Mouse (Mus musculus) spleen, adult 2 months (tissue): ENCODE results near the gene Ttc6. TPM values are rescaled to one million over a fixed set of nuclear protein-coding genes. Genes with fewer than 3 reads are reported as not detected.

Source experiments
- DNase-seq, 2 experiments: peaks; one replicate each; pipeline versions ENCODE4 v3.0.0 to v3.0.0-alpha.2; 2012 to 2021; ENCODE audit warnings: low spot score in 2 of 2, low read depth in 1 of 2
- H3K27ac ChIP-seq: fragments of 200-500 bp; 2 replicates; pipeline ENCODE4 v1.5.1; 2012; ENCODE audit warnings: low read length, inconsistent platforms; ENCODE audit not compliant: insufficient read depth
- H3K27me3 ChIP-seq: fragments of 200-500 bp; 2 replicates; pipeline ENCODE4 v1.6.1; 2012; ENCODE audit warnings: mild to moderate bottlenecking, moderate library complexity, low read length, inconsistent platforms; ENCODE audit not compliant: control insufficient read depth, insufficient read depth
- H3K36me3 ChIP-seq: fragments of 200-500 bp; 2 replicates; pipeline ENCODE4 v1.6.1; 2012; ENCODE audit warnings: mild to moderate bottlenecking, low read length, inconsistent platforms; ENCODE audit not compliant: control insufficient read depth, insufficient read depth
- H3K4me1 ChIP-seq: fragments of 200-500 bp; 2 replicates; pipeline ENCODE4 v1.6.1; 2011; ENCODE audit warnings: inconsistent platforms; ENCODE audit not compliant: control insufficient read depth, insufficient read depth, insufficient read length
- H3K4me3 ChIP-seq: fragments of 200-500 bp; 2 replicates; pipeline ENCODE4 v1.5.1; 2011; ENCODE audit warnings: mild to moderate bottlenecking, inconsistent platforms; ENCODE audit not compliant: insufficient read depth, insufficient read length; ENCODE audit errors: extremely low read depth
- CTCF ChIP-seq: fragments of 200-500 bp; IDR thresholded peaks from 2 replicates; pipeline ENCODE4 v1.5.1; 2011; ENCODE audit warnings: mild to moderate bottlenecking, inconsistent platforms; ENCODE audit not compliant: insufficient read depth, insufficient read length, insufficient replicate concordance; ENCODE audit errors: extremely low read depth
- POLR2A ChIP-seq: fragments of 200-500 bp; IDR thresholded peaks from 2 replicates; pipeline ENCODE4 v1.6.1; 2011; ENCODE audit warnings: low read depth, low read length, inconsistent platforms
- WGBS: fragments of 180-500 bp; shearing (Covaris S2); methylation state at CpG from one replicate; pipeline ENCODE4 v1.1.7; 2018; 5-methylcytosine and 5-hydroxymethylcytosine counted together
- polyA plus RNA-seq: library from polyadenylated mRNA; depleted of rRNA; stranded (reverse); fragments of >200 nt; gene quantifications from 2 replicates; pipeline ENCODE4 v1.2.3, GENCODE M21; 2012

Gene Ttc6
- polyA plus RNA-seq, 1 experiment: 0.04 TPM

- Histone ChIP-seq H3K27ac (no peak overlapping the region), H3K27me3 (peaks cover 28% of the 10 kb centered on the region), H3K4me3 (no peak overlapping the region), H3K36me3 (no peaks in the 10 kb centered on the region), H3K4me1 (peaks cover 6% of the 10 kb centered on the region; the same call in 1 of the 2 replicates)
- TF ChIP-seq CTCF (no peak), POLR2A (no peak)
- 9% methylated on average over 25 of the region's 25 CpGs for WGBS
- no peak for DNase-seq
Measured at GRCm38 (mm10) chr12:57536056-57536908, 27.6 kb upstream of the Ttc6 start.

- Histone ChIP-seq H3K4me1 (peaks cover 6% of the 10 kb centered on the region; the same call in 1 of the 2 replicates), H3K27me3 (peaks cover 30% of the 10 kb centered on the region), H3K4me3 (no peak overlapping the region), H3K27ac (no peak overlapping the region), H3K36me3 (no peaks in the 10 kb centered on the region)
- no peak for TF ChIP-seq CTCF
- TF ChIP-seq POLR2A: no peak
- DNase-seq: no peak
- WGBS: 12% methylated on average over 11 of the region's 11 CpGs
Measured at GRCm38 (mm10) chr12:57536909-57537670, 26.8 kb upstream of the Ttc6 start.

- TF ChIP-seq POLR2A (no peak), CTCF (no peak)
- peaks cover 39% of the 10 kb centered on the region for H3K27me3 ChIP-seq
- peaks cover 8% of the 10 kb centered on the region; the same call in 1 of the 2 replicates for H3K4me1 ChIP-seq
- no peaks in the 10 kb centered on the region for H3K36me3 ChIP-seq
- no peak for DNase-seq
- no peak overlapping the region for H3K27ac ChIP-seq
- 6% methylated on average over 21 of the region's 21 CpGs for WGBS
- no peak overlapping the region for H3K4me3 ChIP-seq
Measured at GRCm38 (mm10) chr12:57537791-57538587, 25.9 kb upstream of the Ttc6 start.

- peaks cover 46% of the 10 kb centered on the region for H3K27me3 ChIP-seq
- H3K4me1 ChIP-seq: peaks cover 8% of the 10 kb centered on the region
- no peak for TF ChIP-seq POLR2A
- no peaks in the 10 kb centered on the region for H3K36me3 ChIP-seq
- 2% methylated on average over 63 of the region's 63 CpGs for WGBS
- H3K4me3 ChIP-seq: no peak overlapping the region; the same call in 1 of the 2 replicates
- DNase-seq: no peak
- H3K27ac ChIP-seq: no peak overlapping the region
Measured at GRCm38 (mm10) chr12:57538588-57539550, 25.0 kb upstream of the Ttc6 start.

- H3K4me3 ChIP-seq: no peak overlapping the region
- no peaks in the 10 kb centered on the region for H3K36me3 ChIP-seq
- WGBS: 4% methylated on average over 10 of the region's 10 CpGs
- H3K4me1 ChIP-seq: peaks cover 8% of the 10 kb centered on the region
- no peak for DNase-seq
- TF ChIP-seq CTCF (no peak), POLR2A (no peak)
- peaks cover 45% of the 10 kb centered on the region for H3K27me3 ChIP-seq
- H3K27ac ChIP-seq: no peak overlapping the region
Measured at GRCm38 (mm10) chr12:57539551-57539985, 24.3 kb upstream of the Ttc6 start.
